Mouse (Mus musculus) megakaryocyte, embryonic 14.5 days (primary cell): ENCODE measurements at regions not wholly inside any gene's neighbourhood (a gene's known extent, or its start where the extent isn't known, plus 50 kb on each side); places are given as distances from the start of the nearest gene placed in this dataset.

Experiments
- H3K27me3 ChIP-seq: replicated peaks from 2 replicates; pipeline ENCODE3; 2012; ENCODE audit warnings: inconsistent platforms
- H3K36me3 ChIP-seq: replicated peaks from 2 replicates; pipeline ENCODE3; 2012; ENCODE audit warnings: low read length, inconsistent platforms, mixed read lengths
- H3K4me1 ChIP-seq: 2 replicates; pipeline ENCODE4 v1.6.1; 2012; ENCODE audit warnings: inconsistent platforms
- H3K4me3 ChIP-seq: replicated peaks from 2 replicates; pipeline ENCODE3; 2012; ENCODE audit warnings: moderate library complexity, mild to moderate bottlenecking, inconsistent platforms
- H3K9me3 ChIP-seq: 2 replicates; pipeline ENCODE4 v1.6.1; 2012; ENCODE audit warnings: inconsistent platforms
- FLI1 ChIP-seq: IDR thresholded peaks from 2 replicates; pipeline ENCODE4 v1.6.1; 2012; ENCODE audit warnings: low read length, inconsistent platforms, mixed read lengths
- GATA1 ChIP-seq: IDR thresholded peaks from 3 replicates; pipeline ENCODE4 v1.6.1; 2012; ENCODE audit warnings: mixed read lengths, low read length, inconsistent platforms, borderline replicate concordance

GRCm38 (mm10) chr6:135646177-135646576, 283.8 kb downstream of the Emp1 start:
- Histone ChIP-seq H3K4me1 (peaks cover 3% of the 10 kb centered on the region; the same call in 1 of the 2 replicates), H3K36me3 (no peaks in the 10 kb centered on the region), H3K9me3 (0 out of 2 replicates have a peak, but pooled peaks cover 3% of the 10 kb centered on the region), H3K4me3 (no peak overlapping the region), H3K27me3 (no peaks in the 10 kb centered on the region)
- TF ChIP-seq FLI1 (no peak), GATA1 (no peak)

GRCm38 (mm10) chr6:135653002-135653401, 290.7 kb downstream of the Emp1 start:
- H3K9me3 ChIP-seq: peaks cover 5% of the 10 kb centered on the region; the same call in 1 of the 2 replicates
- TF ChIP-seq FLI1 (no peak), GATA1 (no peak)
- no peaks in the 10 kb centered on the region for H3K27me3 ChIP-seq
- no peaks in the 10 kb centered on the region for H3K4me1 ChIP-seq
- H3K36me3 ChIP-seq: no peaks in the 10 kb centered on the region
- H3K4me3 ChIP-seq: no peak overlapping the region

GRCm38 (mm10) chr6:135662386-135662785, 300.0 kb downstream of the Emp1 start:
- H3K9me3 ChIP-seq: no peaks in the 10 kb centered on the region

GRCm38 (mm10) chr6:135662801-135663537, 300.6 kb downstream of the Emp1 start:
- H3K4me3 ChIP-seq: no peak overlapping the region
- TF ChIP-seq FLI1: no peak
- no peak for TF ChIP-seq GATA1
- no peaks in the 10 kb centered on the region for H3K4me1 ChIP-seq
- no peaks in the 10 kb centered on the region for H3K9me3 ChIP-seq
- H3K27me3 ChIP-seq: no peaks in the 10 kb centered on the region
- no peaks in the 10 kb centered on the region for H3K36me3 ChIP-seq

More at GRCm38 (mm10) chr6:135662386-135662785, 300.0 kb downstream of the Emp1 start:
- Histone ChIP-seq H3K36me3 (no peaks in the 10 kb centered on the region), H3K27me3 (no peaks in the 10 kb centered on the region), H3K4me3 (no peak overlapping the region), H3K4me1 (no peaks in the 10 kb centered on the region)
- TF ChIP-seq FLI1: no peak
- no peak for TF ChIP-seq GATA1
